Mouse (Mus musculus) MN1 (cell line): ENCODE data around the gene Gm26602.
A peak's percentile ranks its signal among the peaks of the same experiment; 100 is the strongest.

ENCODE experiments used
- DNase-seq: peaks from one replicate; pipeline ENCODE4 v3.0.0-alpha.2; 2016; ENCODE audit warnings: low spot score

Gm26602 gene

GRCm38 (mm10) chr10:79933145-79933679 is 22.6 kb downstream of the Gm26602 start:
- no peak for DNase-seq

GRCm38 (mm10) chr10:79933861-79934260 is 23.2 kb downstream of the Gm26602 start:
- DNase-seq, result no peak

- peak; percentile 97 for DNase-seq
Measured at GRCm38 (mm10) chr10:79934272-79934721, 23.6 kb downstream of the Gm26602 start.

- DNase-seq, result no peak
Measured at GRCm38 (mm10) chr10:79934794-79935569, 24.3 kb downstream of the Gm26602 start.

GRCm38 (mm10) chr10:79936284-79936910 is 25.7 kb downstream of the Gm26602 start:
- DNase-seq, result peak; percentile 62

- peak; percentile 87 for DNase-seq
Measured at GRCm38 (mm10) chr10:79936911-79937441, 26.3 kb downstream of the Gm26602 start.

DNA sequence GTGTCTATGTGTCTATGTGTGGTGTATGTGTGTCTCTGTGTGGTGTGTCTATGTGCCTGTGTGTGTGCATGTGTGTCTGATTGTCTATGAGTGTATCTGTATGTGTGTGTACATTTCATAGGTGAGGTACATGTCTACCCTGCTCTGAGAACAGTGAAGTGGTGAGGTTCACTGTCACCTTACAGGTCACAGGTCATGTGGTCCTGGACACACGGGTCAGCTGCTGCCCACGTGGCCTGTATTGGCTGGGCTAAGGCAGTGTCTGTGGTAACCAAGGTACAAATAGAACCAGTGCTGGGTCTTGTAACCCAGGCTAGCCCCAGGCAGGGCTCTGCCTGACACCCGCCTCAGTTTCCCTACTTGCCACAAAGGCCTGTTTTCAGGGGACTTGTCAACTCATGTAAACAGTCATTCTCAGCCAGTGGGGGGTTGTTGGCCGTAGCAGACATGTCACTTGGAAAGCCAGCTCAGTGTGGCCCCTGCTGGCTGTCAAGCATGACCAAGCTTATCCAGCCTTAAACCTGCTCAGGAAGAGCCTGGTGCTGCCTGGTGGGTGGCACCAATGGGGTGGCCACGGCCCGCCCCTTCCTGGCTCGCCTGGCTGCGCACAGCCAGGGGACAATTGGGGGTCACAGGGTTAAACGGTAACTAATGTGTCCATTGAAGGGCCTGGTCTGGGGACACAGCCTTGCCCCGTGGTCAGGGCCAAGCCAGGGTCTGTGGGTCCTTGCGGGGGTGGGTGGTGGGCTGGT is 27.3 kb downstream of the Gm26602 start:
- no peak for DNase-seq

GRCm38 (mm10) chr10:79940749-79941148 is 30.1 kb downstream of the Gm26602 start:
- no peak for DNase-seq

DNA sequence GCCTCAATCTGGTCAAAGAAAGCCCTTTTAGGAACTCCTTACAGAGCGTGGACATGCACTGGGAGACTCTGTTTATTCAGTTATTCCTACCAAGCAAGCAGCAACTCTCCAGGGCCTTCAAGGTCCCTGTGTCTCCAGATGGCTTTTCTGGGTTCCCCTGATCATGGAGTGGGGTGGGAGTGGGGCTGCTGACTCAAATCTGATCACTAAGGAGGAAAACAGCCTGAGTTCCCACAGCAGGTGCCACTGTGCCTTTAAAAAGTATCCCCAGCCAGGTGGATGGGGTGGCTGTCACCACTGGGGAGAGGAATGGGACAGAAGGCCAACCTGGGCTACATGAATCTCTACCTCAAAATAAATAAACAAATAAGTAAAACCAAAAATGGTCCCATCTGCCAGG is 32.3 kb downstream of the Gm26602 start:
- no peak for DNase-seq

- no peak for DNase-seq
Measured at GRCm38 (mm10) chr10:79943471-79943901, 32.8 kb downstream of the Gm26602 start.

GRCm38 (mm10) chr10:79945507-79946234 is 35.0 kb downstream of the Gm26602 start:
- peak; percentile 73 for DNase-seq

DNA sequence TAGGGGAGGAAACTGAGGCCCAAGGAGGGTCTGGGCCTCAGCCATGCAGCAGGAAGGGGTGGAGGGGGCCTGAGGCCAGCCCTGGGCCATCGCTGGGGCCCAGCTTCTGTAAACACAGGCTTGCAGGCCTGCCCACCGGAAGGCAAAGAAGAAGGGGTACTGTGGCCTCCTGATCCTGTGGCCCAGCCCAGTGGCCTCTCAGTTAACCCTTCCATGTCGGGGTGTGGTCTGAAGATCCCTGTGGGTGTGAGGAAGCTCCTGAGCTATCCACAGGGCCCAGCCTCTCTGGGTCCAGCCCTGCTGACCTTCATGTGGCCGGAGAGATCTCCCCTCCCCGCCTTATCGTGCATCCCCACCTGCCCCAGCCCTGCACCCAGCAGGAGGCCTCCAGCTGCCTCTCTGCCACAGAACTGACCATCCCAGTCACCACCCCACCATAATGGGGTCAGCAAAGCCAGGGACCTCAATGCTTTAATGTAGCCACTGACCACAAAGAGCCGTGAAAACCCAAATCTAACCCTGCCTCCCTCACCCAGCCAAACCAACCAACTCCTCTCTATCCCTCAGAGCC is 36.2 kb downstream of the Gm26602 start:
- no peak for DNase-seq

DNA sequence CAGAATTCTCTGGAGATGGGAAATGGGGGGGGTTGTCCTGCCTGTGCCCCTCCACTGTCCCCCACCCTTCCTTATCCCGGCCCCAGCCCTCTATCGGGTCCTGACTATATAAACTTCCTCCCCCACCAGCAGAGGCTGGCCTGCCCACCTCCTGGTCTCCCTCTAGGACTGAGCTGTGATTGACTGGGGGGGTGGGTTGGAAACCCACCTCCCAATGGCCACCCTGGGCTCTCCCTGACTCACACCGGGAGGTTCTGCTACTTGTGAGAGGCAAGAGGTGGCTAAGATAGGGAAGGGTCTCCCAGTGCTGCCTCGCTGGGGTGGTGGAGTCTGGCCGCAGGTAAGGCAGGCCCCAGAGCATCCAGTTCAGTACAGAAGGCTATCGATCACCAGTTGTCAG is 36.8 kb downstream of the Gm26602 start:
- no peak for DNase-seq

GRCm38 (mm10) chr10:79949873-79950272 is 39.2 kb downstream of the Gm26602 start:
- no peak for DNase-seq

GRCm38 (mm10) chr10:79950661-79951060 is 40.0 kb downstream of the Gm26602 start:
- DNase-seq, result no peak

GRCm38 (mm10) chr10:79953946-79954345 is 43.3 kb downstream of the Gm26602 start:
- DNase-seq, result no peak

DNA sequence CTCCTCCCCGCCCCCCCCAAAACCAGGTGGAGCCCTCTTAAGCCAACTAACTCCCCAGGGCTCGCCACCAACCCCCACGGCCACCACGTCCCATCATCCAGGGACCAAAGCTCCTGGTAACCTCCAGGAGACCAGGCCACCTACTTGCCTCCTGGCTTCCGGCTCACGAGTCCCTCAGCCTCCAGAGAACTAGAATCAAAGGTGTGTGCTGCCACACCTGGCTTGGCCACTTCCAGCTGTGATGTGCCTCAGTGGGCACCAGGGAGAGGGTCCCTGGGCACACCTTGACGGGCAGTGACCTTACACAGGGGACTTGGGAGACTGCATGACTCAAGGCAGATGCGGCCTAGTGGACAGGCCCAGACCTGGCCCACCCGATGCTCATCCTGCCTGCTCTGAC is 45.0 kb downstream of the Gm26602 start:
- DNase-seq, result no peak

GRCm38 (mm10) chr10:79956643-79957154 is 46.0 kb downstream of the Gm26602 start:
- no peak for DNase-seq

DNA sequence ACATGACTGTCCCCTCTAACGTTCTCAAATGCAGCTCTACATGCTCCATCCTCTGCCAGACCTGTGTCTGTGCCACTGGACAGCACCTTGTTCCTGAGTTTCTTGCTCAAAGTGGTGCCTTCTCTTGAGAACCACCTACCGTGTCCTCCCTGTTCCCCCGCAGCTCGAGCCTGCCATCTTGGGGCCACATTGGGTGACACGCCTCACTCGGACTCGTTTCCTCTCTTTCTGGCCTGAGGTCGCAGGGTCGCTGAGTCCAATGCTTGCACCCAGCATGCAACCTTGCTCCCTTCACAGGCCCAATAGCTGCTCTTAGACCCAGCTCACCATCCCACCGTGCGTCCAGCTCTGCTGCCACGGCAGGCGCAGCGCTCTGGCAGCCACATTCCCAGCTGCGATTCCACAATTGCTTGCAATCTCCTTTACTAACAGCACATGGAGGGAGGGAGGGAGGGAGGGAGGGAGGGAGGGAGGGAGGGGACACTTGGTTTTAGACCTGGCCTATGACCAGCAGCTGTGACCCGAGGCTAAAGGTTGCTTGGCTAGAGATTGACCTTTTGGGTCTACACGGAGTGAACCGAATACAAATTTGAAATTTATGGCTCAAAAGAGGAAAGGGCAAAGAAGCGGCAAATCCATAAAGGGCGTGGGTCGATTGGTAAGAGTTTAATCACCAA is 47.6 kb downstream of the Gm26602 start:
- DNase-seq, result peak; percentile 93

- peak; percentile 54 for DNase-seq
Measured at GRCm38 (mm10) chr10:79959412-79959811, 48.8 kb downstream of the Gm26602 start.
